Mouse (Mus musculus) heart, postnatal 0 days (tissue): ENCODE results near the gene B230104I21Rik.

Source experiments
- CTCF ChIP-seq: IDR thresholded peaks from 2 replicates; pipeline ENCODE4 v1.5.1; 2016; ENCODE audit warnings: antibody characterized with exemption, control low read depth, low read depth
- EP300 ChIP-seq: IDR thresholded peaks from 2 replicates; pipeline ENCODE4 v1.6.1; 2016; ENCODE audit warnings: antibody characterized with exemption, low read depth

- TF ChIP-seq EP300 (no peak), CTCF (no peak)
Observed at GRCm38 (mm10) chr4:154299541-154300271, 36.2 kb upstream of the B230104I21Rik start.
